Mouse (Mus musculus) MEL (cell line): Measurements from ENCODE around the gene Kcp. TPM values are rescaled to one million over a fixed set of nuclear protein-coding genes. Genes with fewer than 3 reads are reported as not detected.
A peak's percentile ranks its signal among the peaks of the same experiment; 100 is the strongest.

Experiments used
- DNase-seq: peaks from one replicate; pipeline ENCODE4 v3.0.0; 2011; ENCODE audit warnings: low read depth, low spot score
- H3K27ac ChIP-seq: 2 replicates; pipeline ENCODE4 v1.5.1; 2012; ENCODE audit warnings: low read depth, mild to moderate bottlenecking, control low read depth, low read length, moderate library complexity; ENCODE audit not compliant: control insufficient read depth
- H3K27me3 ChIP-seq, 2 experiments: fragments of 150-350 bp in 1 of 2; sonication (generic) in 1 of 2; 2 replicates each; pipeline ENCODE4 v1.6.1; 2012; ENCODE audit warnings: low read length in 2 of 2, mild to moderate bottlenecking in 2 of 2, improper control_type of control experiment in 1 of 2, moderate library complexity in 1 of 2; ENCODE audit not compliant: insufficient read depth in 2 of 2, control insufficient read depth in 1 of 2
- H3K36me3 ChIP-seq, 2 experiments: 2 replicates each; pipeline ENCODE4 v1.6.1; 2012 to 2014; ENCODE audit warnings: low read length in 2 of 2, improper control_type of control experiment in 1 of 2, inconsistent platforms in 1 of 2, mild to moderate bottlenecking in 1 of 2; ENCODE audit not compliant: insufficient read depth in 2 of 2, control insufficient read depth in 1 of 2
- H3K4me1 ChIP-seq, 2 experiments: fragments of 150-350 bp in 1 of 2; sonication (generic) in 1 of 2; 2 replicates each; pipeline ENCODE4 v1.6.1; 2012; ENCODE audit warnings: low read length in 2 of 2, improper control_type of control experiment in 1 of 2, mild to moderate bottlenecking in 1 of 2; ENCODE audit not compliant: insufficient read depth in 2 of 2, control insufficient read depth in 1 of 2
- H3K4me3 ChIP-seq, 2 experiments: fragments of 150-350 bp in 1 of 2; sonication (generic) in 1 of 2; 2 replicates each; pipeline ENCODE4 v1.5.1; 2012; ENCODE audit warnings: low read depth in 2 of 2, low read length in 2 of 2, mild to moderate bottlenecking in 2 of 2, moderate library complexity in 2 of 2, control low read depth in 1 of 2, improper control_type of control experiment in 1 of 2; ENCODE audit not compliant: control insufficient read depth in 1 of 2, insufficient read depth in 1 of 2
- H3K79me2 ChIP-seq: 2 replicates; pipeline ENCODE4 v1.6.1; 2012; ENCODE audit warnings: mild to moderate bottlenecking, low read length, moderate library complexity; ENCODE audit not compliant: control insufficient read depth, poor library complexity, insufficient read depth
- H3K9ac ChIP-seq: 2 replicates; pipeline ENCODE4 v1.6.1; 2012; ENCODE audit warnings: low read depth, mild to moderate bottlenecking, control low read depth, low read length, moderate library complexity; ENCODE audit not compliant: control insufficient read depth, poor library complexity, severe bottlenecking
- H3K9me3 ChIP-seq: fragments of 150-350 bp; sonication (generic); replicated peaks from 2 replicates; pipeline ENCODE4 v1.6.1; 2012; ENCODE audit warnings: mild to moderate bottlenecking, low read length, improper control_type of control experiment, moderate library complexity; ENCODE audit not compliant: insufficient read depth
- CTCF ChIP-seq, 3 experiments: IDR thresholded peaks in 2 of 3; conservative IDR thresholded peaks in 1 of 3; 2 replicates each; pipeline ENCODE4 v1.5.1; 2011 to 2012; ENCODE audit warnings: low read length in 3 of 3, low read depth in 2 of 3, mild to moderate bottlenecking in 2 of 3, improper control_type of control experiment in 1 of 3, inconsistent platforms in 1 of 3, mixed read lengths in 1 of 3, moderate library complexity in 1 of 3; ENCODE audit not compliant: control insufficient read depth in 1 of 3, insufficient read depth in 1 of 3, poor library complexity in 1 of 3, severe bottlenecking in 1 of 3
- ETS1 ChIP-seq: IDR thresholded peaks from 2 replicates; pipeline ENCODE4 v1.6.1; 2012; ENCODE audit warnings: low read depth, mild to moderate bottlenecking, inconsistent platforms, low read length, improper control_type of control experiment, moderate library complexity
- MAZ ChIP-seq: IDR thresholded peaks from 2 replicates; pipeline ENCODE4 v1.6.1; 2012; ENCODE audit warnings: low read depth, mild to moderate bottlenecking, inconsistent platforms, low read length, improper control_type of control experiment
- MEF2A ChIP-seq: IDR thresholded peaks from 2 replicates; pipeline ENCODE4 v1.6.1; 2014; ENCODE audit warnings: low read depth, mild to moderate bottlenecking, inconsistent platforms, low read length, improper control_type of control experiment; ENCODE audit not compliant: poor library complexity, insufficient replicate concordance, severe bottlenecking; ENCODE audit errors: extremely low read depth
- MYC ChIP-seq: IDR thresholded peaks from 2 replicates; pipeline ENCODE4 v1.6.1; 2011; ENCODE audit warnings: low read depth, mild to moderate bottlenecking, low read length, improper control_type of control experiment, moderate library complexity
- POLR2AphosphoS2 ChIP-seq: IDR thresholded peaks from 2 replicates; pipeline ENCODE4 v1.6.1; 2011; ENCODE audit warnings: low read length, improper control_type of control experiment
- RAD21 ChIP-seq: IDR thresholded peaks from 2 replicates; pipeline ENCODE4 v1.6.1; 2011; ENCODE audit warnings: mild to moderate bottlenecking, low read depth, low read length, improper control_type of control experiment
- RCOR1 ChIP-seq: IDR thresholded peaks from 2 replicates; pipeline ENCODE4 v1.6.1; 2012; ENCODE audit warnings: low read depth, mild to moderate bottlenecking, inconsistent platforms, low read length, improper control_type of control experiment
- SIN3A ChIP-seq: IDR thresholded peaks from 2 replicates; pipeline ENCODE4 v1.6.1; 2012; ENCODE audit warnings: low read length, improper control_type of control experiment, inconsistent platforms
- SMC3 ChIP-seq: IDR thresholded peaks from 2 replicates; pipeline ENCODE4 v1.6.1; 2011; ENCODE audit warnings: low read depth, low read length, improper control_type of control experiment
- TAL1 ChIP-seq: IDR thresholded peaks from 2 replicates; pipeline ENCODE4 v1.6.1; 2012; ENCODE audit warnings: mild to moderate bottlenecking, inconsistent platforms, low read length, moderate library complexity, mixed read lengths
- UBTF ChIP-seq: IDR thresholded peaks from 2 replicates; pipeline ENCODE4 v1.6.1; 2012; ENCODE audit warnings: low read depth, mild to moderate bottlenecking, inconsistent platforms, low read length, improper control_type of control experiment, moderate library complexity, borderline replicate concordance; ENCODE audit not compliant: insufficient read depth
- ZC3H11A ChIP-seq: IDR thresholded peaks from 2 replicates; pipeline ENCODE4 v1.6.1; 2012; ENCODE audit warnings: low read depth, mild to moderate bottlenecking, inconsistent platforms, low read length, improper control_type of control experiment
- ZKSCAN1 ChIP-seq: IDR thresholded peaks from 2 replicates; pipeline ENCODE4 v1.6.1; 2012; ENCODE audit warnings: low read depth, mild to moderate bottlenecking, inconsistent platforms, low read length, improper control_type of control experiment, moderate library complexity
- ZMIZ1 ChIP-seq: IDR thresholded peaks from 2 replicates; pipeline ENCODE4 v1.6.1; 2012; ENCODE audit warnings: low read depth, mild to moderate bottlenecking, inconsistent platforms, low read length, improper control_type of control experiment, moderate library complexity
- ZNF384 ChIP-seq: IDR thresholded peaks from 2 replicates; pipeline ENCODE4 v1.6.1; 2012; ENCODE audit warnings: low read depth, mild to moderate bottlenecking, inconsistent platforms, low read length, improper control_type of control experiment
- polyA plus RNA-seq, 2 experiments: library from polyadenylated mRNA; stranded (reverse) in 1 of 2; unstranded in 1 of 2; fragments of >175 nt in 1 of 2; fragments of >200 nt in 1 of 2; gene quantifications; 2 replicates each; pipeline versions ENCODE4 v1.2.1 to v1.2.4; 2012; ENCODE audit warnings: low replicate concordance in 2 of 2, low read depth in 1 of 2; ENCODE audit not compliant: insufficient read length in 2 of 2, insufficient read depth in 1 of 2, missing spikeins in 1 of 2
- total RNA-seq: library from RNA; depleted of rRNA; stranded (reverse); fragments of 300-350 nt; gene quantifications from 2 replicates; pipeline ENCODE4 v1.2.3, GENCODE M21; 2012

Kcp gene
- total and polyA plus RNA-seq, 3 experiments = 1.3 to 6.9 TPM; not detected in 1

DNA sequence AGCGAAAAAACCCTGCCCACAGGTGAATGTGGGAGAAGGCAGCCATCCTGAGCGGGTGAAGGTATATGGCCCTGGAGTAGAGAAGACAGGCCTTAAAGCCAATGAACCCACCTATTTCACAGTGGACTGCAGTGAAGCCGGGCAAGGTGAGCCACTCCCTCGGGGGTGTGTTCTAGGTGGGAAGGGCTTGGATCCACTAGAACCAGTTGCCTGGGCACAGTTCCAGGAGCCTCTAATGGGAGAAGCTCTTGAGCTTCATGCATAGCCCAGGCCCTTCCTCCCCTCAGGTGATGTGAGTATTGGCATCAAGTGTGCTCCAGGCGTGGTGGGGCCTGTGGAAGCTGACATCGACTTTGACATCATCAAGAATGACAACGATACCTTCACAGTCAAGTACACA lies 62.4 kb downstream of the Kcp start:
- Histone ChIP-seq H3K9me3 (no peaks in the 10 kb centered on the region), H3K27me3 (no peaks in the 10 kb centered on the region), H3K36me3 (no peaks in the 10 kb centered on the region; a peak in 1 of 4 replicates), H3K9ac (no peak overlapping the region), H3K4me3 (no peak overlapping the region), H3K27ac (no peak overlapping the region), H3K4me1 (peaks cover 2 to 3% of the 10 kb centered on the region in 2 experiments; a peak in 2 of 4 replicates), H3K79me2 (no peaks in the 10 kb centered on the region)
- no peak for DNase-seq
- TF ChIP-seq ETS1 (no peak), MAZ (no peak), ZMIZ1 (no peak), ZKSCAN1 (no peak), MEF2A (no peak), MYC (no peak)

DNA sequence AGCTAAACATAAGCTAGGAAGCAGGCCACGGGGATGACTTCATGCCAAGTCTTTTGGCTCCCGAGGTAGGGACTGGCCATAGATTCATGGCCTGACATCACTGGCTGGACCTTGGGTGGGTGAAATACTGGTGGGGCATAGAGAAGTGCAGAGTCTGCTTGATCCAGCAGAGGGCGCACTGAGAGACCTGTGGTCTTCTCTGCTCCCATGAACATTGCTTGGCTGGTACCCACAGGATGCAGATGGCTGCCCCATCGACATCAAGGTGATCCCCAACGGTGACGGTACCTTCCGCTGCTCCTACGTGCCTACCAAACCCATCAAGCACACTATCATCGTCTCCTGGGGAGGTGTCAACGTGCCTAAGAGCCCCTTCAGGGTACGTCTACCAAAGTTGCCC lies 63.0 kb downstream of the Kcp start:
- Histone ChIP-seq H3K4me3 (no peak overlapping the region), H3K27ac (no peak overlapping the region), H3K9ac (no peak overlapping the region), H3K9me3 (no peaks in the 10 kb centered on the region), H3K27me3 (no peaks in the 10 kb centered on the region), H3K79me2 (no peaks in the 10 kb centered on the region), H3K36me3 (no peaks in the 10 kb centered on the region; a peak in 1 of 4 replicates), H3K4me1 (no peaks in the 10 kb centered on the region)
- TF ChIP-seq TAL1 (no peak), POLR2AphosphoS2 (no peak), ZMIZ1 (no peak), ZC3H11A (peak; percentile 72), ZNF384 (no peak), UBTF (no peak), SMC3 (peak; percentile 94), CTCF (IDR thresholded peaks at IDR 0.05 in 2 of 3, conservative IDR thresholded peaks at IDR 0.05 in 1 of 3; ENCODE audit: control insufficient read depth in 1 of 3, insufficient read depth in 1 of 3, low read depth in 2 of 3, low read length in 3 of 3, poor library complexity in 1 of 3, severe bottlenecking in 1 of 3) (peak; percentile 84 to 88 (median 87)), RCOR1 (no peak), RAD21 (peak; percentile 64)
- DNase-seq = peak; percentile 62

DNA sequence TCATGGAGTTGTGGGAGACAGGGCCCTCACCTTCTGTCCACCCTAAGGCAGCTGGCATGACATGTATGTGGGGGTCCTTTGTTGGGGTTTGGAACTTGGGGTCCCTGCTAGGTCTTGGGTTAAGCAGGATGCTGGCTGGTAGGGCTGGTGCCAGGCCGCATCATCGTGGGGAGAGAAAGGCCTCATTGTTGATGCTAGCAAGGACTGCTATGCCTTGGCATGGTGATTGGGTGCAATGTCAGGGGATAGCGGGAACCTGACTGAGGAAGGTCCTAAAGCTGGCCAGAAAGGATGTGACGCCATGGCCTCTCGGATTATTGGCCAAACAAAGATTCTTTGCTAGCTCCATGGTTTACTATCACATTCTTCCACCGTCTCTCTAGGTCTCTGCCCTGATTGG lies 68.0 kb downstream of the Kcp start:
- no peaks in the 10 kb centered on the region for H3K79me2 ChIP-seq
- peaks cover 0 to 11% of the 10 kb centered on the region in 2 experiments; a peak in 3 of 4 replicates for H3K4me1 ChIP-seq
- no peaks in the 10 kb centered on the region; a peak in 1 of 4 replicates for H3K27me3 ChIP-seq
- DNase-seq = no peak
- TF ChIP-seq SIN3A = no peak
- no peak for TF ChIP-seq MYC
- TF ChIP-seq MEF2A = no peak
- no peak for TF ChIP-seq ZKSCAN1
- TF ChIP-seq TAL1 = no peak
- H3K4me3 ChIP-seq = no peak overlapping the region
- H3K27ac ChIP-seq = no peak overlapping the region
- no peaks in the 10 kb centered on the region for H3K9me3 ChIP-seq
- H3K9ac ChIP-seq = no peak overlapping the region
- H3K36me3 ChIP-seq = no peaks in the 10 kb centered on the region
